Mouse (Mus musculus) CD4-positive, CD25-positive, alpha-beta regulatory T cell, adult 2 months (primary cell): ENCODE measurements at regions not wholly inside any gene's neighbourhood (a gene's known extent, or its start where the extent isn't known, plus 50 kb on each side); places are given as distances from the start of the nearest gene placed in this dataset.
"Not testable (repeated sequence)": the region's sequence is repeated elsewhere in the genome, so short reads cannot be mapped to it uniquely, and the experiment has no call there.

ENCODE experiments used
- DNase-seq: peaks from one replicate; pipeline ENCODE4 v3.0.0-alpha.2; 2012; ENCODE audit warnings: low read depth, low spot score

- not testable (repeated sequence) for DNase-seq
These were observed 223.6 kb upstream of the Car8 start for GRCm38 (mm10) chr4:8462414-8462813.

- DNase-seq = no peak
These were observed 215.5 kb upstream of the Car8 start for GRCm38 (mm10) chr4:8454346-8454745.

GRCm38 (mm10) chr4:8432393-8432792 lies 193.6 kb upstream of the Car8 start:
- DNase-seq = peak; percentile 65

GRCm38 (mm10) chr4:8431032-8431332 lies 192.1 kb upstream of the Car8 start:
- no peak for DNase-seq

GRCm38 (mm10) chr4:8430269-8431031 lies 191.6 kb upstream of the Car8 start:
- DNase-seq = no peak

GRCm38 (mm10) chr4:8429771-8430170 lies 190.9 kb upstream of the Car8 start:
- DNase-seq = no peak

GRCm38 (mm10) chr4:8428629-8429523 lies 190.0 kb upstream of the Car8 start:
- DNase-seq = no peak

- DNase-seq = no peak
These were observed 189.0 kb upstream of the Car8 start for GRCm38 (mm10) chr4:8427812-8428211.

GRCm38 (mm10) chr4:8423392-8424045 lies 184.7 kb upstream of the Car8 start:
- DNase-seq = no peak

- DNase-seq = no peak
These were observed 182.4 kb upstream of the Car8 start for GRCm38 (mm10) chr4:8421285-8421684.

GRCm38 (mm10) chr4:8418374-8419031 lies 179.7 kb upstream of the Car8 start:
- peak; percentile 25 for DNase-seq

GRCm38 (mm10) chr4:8417821-8418220 lies 179.0 kb upstream of the Car8 start:
- no peak for DNase-seq

- no peak for DNase-seq
These were observed 174.5 kb upstream of the Car8 start for GRCm38 (mm10) chr4:8413307-8413706.

GRCm38 (mm10) chr4:8400069-8400468 lies 161.2 kb upstream of the Car8 start:
- no peak for DNase-seq

- no peak for DNase-seq
These were observed 160.6 kb upstream of the Car8 start for GRCm38 (mm10) chr4:8399430-8399829.

- no peak for DNase-seq
These were observed 160.1 kb upstream of the Car8 start for GRCm38 (mm10) chr4:8398969-8399368.

GRCm38 (mm10) chr4:8383162-8383561 lies 144.3 kb upstream of the Car8 start:
- DNase-seq = peak; percentile 11

- no peak for DNase-seq
These were observed 143.2 kb upstream of the Car8 start for GRCm38 (mm10) chr4:8382125-8382417.

GRCm38 (mm10) chr4:8381408-8382124 lies 142.7 kb upstream of the Car8 start:
- DNase-seq = no peak

- DNase-seq = peak; percentile 72
These were observed 142.0 kb upstream of the Car8 start for GRCm38 (mm10) chr4:8380711-8381338.
